Mouse (Mus musculus): ENCODE measurements around the gene Ggt1. TPM values are rescaled to one million over a fixed set of nuclear protein-coding genes. Genes with fewer than 3 reads are reported as not detected.

Gene Ggt1
- 1.8 and 2.2 TPM in 2 replicates for polyA plus RNA-seq (2012; rRNA removed)

- Histone ChIP-seq H3K4me3 (replicated peaks; ENCODE audit: extremely low read depth, low read depth, low read length) (no peak within 1 kb of the TSS), H3K4me1 (ENCODE audit: control insufficient read depth, insufficient read depth, low read length) (peaks cover 7% of the 10 kb centered on the region)
- no peak for DNase-seq
- 57% methylated on average over 10 of the region's 10 CpGs for WGBS
- no peak for TF ChIP-seq POLR2A (IDR thresholded peaks at IDR 0.05; ENCODE audit: borderline replicate concordance, extremely low read depth, low read depth, low read length)
- TF ChIP-seq CTCF (IDR thresholded peaks at IDR 0.05; ENCODE audit: insufficient read depth, low read length): no peak
These were observed at the start of gene Ggt1 for GRCm38 (mm10) chr10:75561071-75561654. Ggt1 (plus strand) TSS chr10:75561604.

- 87% methylated on average over 7 of the region's 7 CpGs for WGBS
- Histone ChIP-seq H3K4me1 (ENCODE audit: control insufficient read depth, insufficient read depth, low read length) (peaks cover 10% of the 10 kb centered on the region), H3K4me3 (replicated peaks; ENCODE audit: extremely low read depth, low read depth, low read length) (no peak overlapping the region)
- no peak for DNase-seq
- TF ChIP-seq CTCF (IDR thresholded peaks at IDR 0.05; ENCODE audit: insufficient read depth, low read length) (no peak), POLR2A (IDR thresholded peaks at IDR 0.05; ENCODE audit: borderline replicate concordance, extremely low read depth, low read depth, low read length) (no peak)
These were observed 49.5 kb upstream of the Ggt1 start for GRCm38 (mm10) chr10:75511897-75512296.

- peaks cover 10% of the 10 kb centered on the region for H3K4me1 ChIP-seq (ENCODE audit: control insufficient read depth, insufficient read depth, low read length)
- no peak for DNase-seq
- 81% methylated on average over 7 of the region's 7 CpGs for WGBS
- no peak overlapping the region for H3K4me3 ChIP-seq (replicated peaks; ENCODE audit: extremely low read depth, low read depth, low read length)
- TF ChIP-seq POLR2A (IDR thresholded peaks at IDR 0.05; ENCODE audit: borderline replicate concordance, extremely low read depth, low read depth, low read length): no peak
- TF ChIP-seq CTCF (IDR thresholded peaks at IDR 0.05; ENCODE audit: insufficient read depth, low read length): no peak
These were observed 48.6 kb upstream of the Ggt1 start for GRCm38 (mm10) chr10:75512796-75513195.

GRCm38 (mm10) chr10:75513306-75514067 lies 47.9 kb upstream of the Ggt1 start:
- no peak for DNase-seq
- WGBS: 91% methylated on average over 8 of the region's 8 CpGs
- TF ChIP-seq POLR2A (IDR thresholded peaks at IDR 0.05; ENCODE audit: borderline replicate concordance, extremely low read depth, low read depth, low read length) (no peak), CTCF (IDR thresholded peaks at IDR 0.05; ENCODE audit: insufficient read depth, low read length) (no peak)
- Histone ChIP-seq H3K4me1 (ENCODE audit: control insufficient read depth, insufficient read depth, low read length) (peaks cover 11% of the 10 kb centered on the region), H3K4me3 (replicated peaks; ENCODE audit: extremely low read depth, low read depth, low read length) (no peak overlapping the region)

GRCm38 (mm10) chr10:75514361-75514760 lies 47.0 kb upstream of the Ggt1 start:
- peaks cover 17% of the 10 kb centered on the region for H3K4me1 ChIP-seq (ENCODE audit: control insufficient read depth, insufficient read depth, low read length)
- 59% methylated on average over 7 of the region's 7 CpGs for WGBS
- no peak overlapping the region for H3K4me3 ChIP-seq (replicated peaks; ENCODE audit: extremely low read depth, low read depth, low read length)
- TF ChIP-seq POLR2A (IDR thresholded peaks at IDR 0.05; ENCODE audit: borderline replicate concordance, extremely low read depth, low read depth, low read length): no peak
- no peak for TF ChIP-seq CTCF (IDR thresholded peaks at IDR 0.05; ENCODE audit: insufficient read depth, low read length)
- DNase-seq: no peak

GRCm38 (mm10) chr10:75515216-75516037 lies 46.0 kb upstream of the Ggt1 start:
- Histone ChIP-seq H3K4me3 (replicated peaks; ENCODE audit: extremely low read depth, low read depth, low read length) (no peak overlapping the region), H3K4me1 (ENCODE audit: control insufficient read depth, insufficient read depth, low read length) (peaks cover 17% of the 10 kb centered on the region)
- WGBS: 66% methylated on average over 4 of the region's 4 CpGs
- no peak for DNase-seq
- TF ChIP-seq POLR2A (IDR thresholded peaks at IDR 0.05; ENCODE audit: borderline replicate concordance, extremely low read depth, low read depth, low read length) (no peak), CTCF (IDR thresholded peaks at IDR 0.05; ENCODE audit: insufficient read depth, low read length) (no peak)

GRCm38 (mm10) chr10:75516038-75516723 lies 45.2 kb upstream of the Ggt1 start:
- Histone ChIP-seq H3K4me1 (ENCODE audit: control insufficient read depth, insufficient read depth, low read length) (peaks cover 17% of the 10 kb centered on the region), H3K4me3 (replicated peaks; ENCODE audit: extremely low read depth, low read depth, low read length) (peak overlapping the region; percentile 86)
- TF ChIP-seq POLR2A (IDR thresholded peaks at IDR 0.05; ENCODE audit: borderline replicate concordance, extremely low read depth, low read depth, low read length) (no peak), CTCF (IDR thresholded peaks at IDR 0.05; ENCODE audit: insufficient read depth, low read length) (no peak)
- WGBS: 19% methylated on average over 8 of the region's 8 CpGs
- DNase-seq: no peak

GRCm38 (mm10) chr10:75516724-75517072 lies 44.7 kb upstream of the Ggt1 start:
- WGBS: 2% methylated on average over 12 of the region's 12 CpGs
- DNase-seq: no peak
- TF ChIP-seq CTCF (IDR thresholded peaks at IDR 0.05; ENCODE audit: insufficient read depth, low read length) (no peak), POLR2A (IDR thresholded peaks at IDR 0.05; ENCODE audit: borderline replicate concordance, extremely low read depth, low read depth, low read length) (no peak)
- H3K4me1 ChIP-seq (ENCODE audit: control insufficient read depth, insufficient read depth, low read length): peaks cover 17% of the 10 kb centered on the region
- H3K4me3 ChIP-seq (replicated peaks; ENCODE audit: extremely low read depth, low read depth, low read length): peak overlapping the region; percentile 86
